24 mouse cellular contexts compared by ENCODE assay signal in genomic region chr6:107350503-107350902, GRCm38 (mm10).
A peak's percentile ranks its signal among the peaks of the same experiment; 100 is the strongest.
DNase-seq lines count a peak whose midpoint lies in the region; ATAC-seq and TF ChIP-seq lines count a peak whose summit lies in the region.
"Had no signal": no experiment of that assay in that cellular context is flagged by ENCODE, and none has a peak within 500 bp of the region (broad histone marks: within the 10 kb centered on the region; RNA-seq: fewer than 3 reads in every experiment).

No protein-coding gene starts in this region.

- no peaks in the 10 kb centered on the region for H3K27me3 ChIP-seq in embryonic facial prominence, embryonic 14.5 days (replicated peaks; ENCODE audit: control insufficient read depth, insufficient read depth, low read length)
- no peaks in the 10 kb centered on the region for H3K27me3 ChIP-seq in embryonic facial prominence, embryonic 10.5 days (replicated peaks; ENCODE audit: low read depth, poor library complexity, severe bottlenecking)
- no peaks in the 10 kb centered on the region for H3K27me3 ChIP-seq in hindbrain, postnatal 0 days (ENCODE audit: insufficient read depth, low read length)
- no peaks in the 10 kb centered on the region for H3K27me3 ChIP-seq in hindbrain, embryonic 10.5 days (ENCODE audit: insufficient read depth, poor library complexity, severe bottlenecking)
- H3K27me3 ChIP-seq in midbrain, embryonic 14.5 days (ENCODE audit: control insufficient read depth, insufficient read depth, low read length) = no peaks in the 10 kb centered on the region
- H3K27me3 ChIP-seq in midbrain, postnatal 0 days (ENCODE audit: insufficient read depth, low read length) = no peaks in the 10 kb centered on the region
- no peaks in the 10 kb centered on the region for H3K27me3 ChIP-seq in forebrain, postnatal 0 days (ENCODE audit: insufficient read depth, low read length)
- H3K27me3 ChIP-seq: embryonic facial prominence, embryonic 12.5 days; heart, embryonic 15.5 days; hindbrain, embryonic 15.5 days; Patski had no signal

- no peak overlapping the region for H3K4me2 ChIP-seq in embryonic facial prominence, embryonic 14.5 days (ENCODE audit: low read depth, low read length)
- no peak overlapping the region for H3K4me2 ChIP-seq in hindbrain, postnatal 0 days (ENCODE audit: low read depth, low read length)
- H3K4me2 ChIP-seq in midbrain, embryonic 14.5 days (ENCODE audit: low read length) = no peak overlapping the region
- no peak overlapping the region for H3K4me2 ChIP-seq in midbrain, postnatal 0 days (ENCODE audit: low read depth, low read length, poor library complexity, severe bottlenecking)
- H3K4me2 ChIP-seq in forebrain, postnatal 0 days (ENCODE audit: low read depth) = no peak overlapping the region
- H3K4me2 ChIP-seq: embryonic facial prominence, embryonic 12.5 days; heart, embryonic 11.5 days; heart, embryonic 15.5 days; hindbrain, embryonic 15.5 days had no signal

- no peaks in the 10 kb centered on the region for H3K36me3 ChIP-seq in embryonic facial prominence, embryonic 14.5 days (ENCODE audit: control insufficient read depth, insufficient read depth, low read length)
- H3K36me3 ChIP-seq in embryonic facial prominence, embryonic 10.5 days (replicated peaks) = no peaks in the 10 kb centered on the region
- H3K36me3 ChIP-seq in hindbrain, postnatal 0 days (ENCODE audit: insufficient read depth, low read length) = no peaks in the 10 kb centered on the region
- H3K36me3 ChIP-seq in hindbrain, embryonic 10.5 days = no peaks in the 10 kb centered on the region
- H3K36me3 ChIP-seq in midbrain, embryonic 14.5 days (ENCODE audit: control insufficient read depth, insufficient read depth, low read length) = no peaks in the 10 kb centered on the region
- H3K36me3 ChIP-seq in midbrain, postnatal 0 days (ENCODE audit: insufficient read depth, low read length) = no peaks in the 10 kb centered on the region
- no peaks in the 10 kb centered on the region for H3K36me3 ChIP-seq in forebrain, postnatal 0 days (ENCODE audit: insufficient read depth)
- H3K36me3 ChIP-seq: embryonic facial prominence, embryonic 12.5 days; heart, embryonic 15.5 days; hindbrain, embryonic 15.5 days had no signal

- no peak for TF ChIP-seq CTCF in hindbrain, postnatal 0 days (IDR thresholded peaks at IDR 0.05; ENCODE audit: low read depth)
- TF ChIP-seq CTCF in midbrain, postnatal 0 days (IDR thresholded peaks at IDR 0.05) = no peak
- no peak for TF ChIP-seq CTCF in forebrain, postnatal 0 days (IDR thresholded peaks at IDR 0.05; ENCODE audit: low read depth)
- no peak for TF ChIP-seq CTCF in gastrocnemius, adult 2 months (IDR thresholded peaks at IDR 0.05)

- H3K9ac ChIP-seq in embryonic facial prominence, embryonic 14.5 days (ENCODE audit: low read depth, low read length) = no peak overlapping the region
- H3K9ac ChIP-seq in hindbrain, postnatal 0 days (replicated peaks; ENCODE audit: low read length) = no peak overlapping the region
- H3K9ac ChIP-seq in midbrain, embryonic 14.5 days (replicated peaks; ENCODE audit: low read length) = no peak overlapping the region
- no peak overlapping the region for H3K9ac ChIP-seq in midbrain, postnatal 0 days (replicated peaks; ENCODE audit: low read length, poor library complexity, severe bottlenecking)
- H3K9ac ChIP-seq in forebrain, postnatal 0 days = no peak overlapping the region
- H3K9ac ChIP-seq: embryonic facial prominence, embryonic 12.5 days; heart, embryonic 15.5 days; hindbrain, embryonic 15.5 days had no signal

- H3K4me1 ChIP-seq in embryonic facial prominence, embryonic 14.5 days (ENCODE audit: control insufficient read depth, insufficient read depth, low read length) = no peaks in the 10 kb centered on the region
- no peaks in the 10 kb centered on the region for H3K4me1 ChIP-seq in embryonic facial prominence, embryonic 10.5 days
- no peaks in the 10 kb centered on the region for H3K4me1 ChIP-seq in hindbrain, postnatal 0 days (ENCODE audit: insufficient read depth, low read length)
- no peaks in the 10 kb centered on the region for H3K4me1 ChIP-seq in hindbrain, embryonic 10.5 days (replicated peaks)
- no peaks in the 10 kb centered on the region for H3K4me1 ChIP-seq in midbrain, embryonic 14.5 days (ENCODE audit: control insufficient read depth, insufficient read depth, low read length)
- no peaks in the 10 kb centered on the region for H3K4me1 ChIP-seq in midbrain, postnatal 0 days (ENCODE audit: insufficient read depth, low read length)
- H3K4me1 ChIP-seq in forebrain, postnatal 0 days (ENCODE audit: insufficient read depth) = no peaks in the 10 kb centered on the region
- H3K4me1 ChIP-seq: embryonic facial prominence, embryonic 12.5 days; heart, embryonic 15.5 days; hindbrain, embryonic 15.5 days had no signal

- intact Hi-C loops in gastrocnemius, adult 2 months (cut with DNase I) = no loop called here

- H3K4me3 ChIP-seq in embryonic facial prominence, embryonic 14.5 days (ENCODE audit: low read depth, low read length) = no peak overlapping the region
- no peak overlapping the region for H3K4me3 ChIP-seq in embryonic facial prominence, embryonic 10.5 days
- H3K4me3 ChIP-seq in hindbrain, postnatal 0 days (ENCODE audit: low read length) = no peak overlapping the region
- no peak overlapping the region for H3K4me3 ChIP-seq in hindbrain, embryonic 10.5 days
- H3K4me3 ChIP-seq in midbrain, embryonic 14.5 days (replicated peaks; ENCODE audit: low read depth, low read length) = no peak overlapping the region
- H3K4me3 ChIP-seq in midbrain, postnatal 0 days (ENCODE audit: low read depth, low read length) = no peak overlapping the region
- H3K4me3 ChIP-seq in forebrain, postnatal 0 days (ENCODE audit: low read depth, low read length) = no peak overlapping the region
- H3K4me3 ChIP-seq in gastrocnemius, adult 2 months = no peak overlapping the region
- H3K4me3 ChIP-seq: embryonic facial prominence, embryonic 12.5 days; heart, adult 2 months; heart, embryonic 15.5 days; hindbrain, embryonic 15.5 days had no signal

- ATAC-seq in embryonic facial prominence, embryonic 14.5 days (ENCODE audit: low read depth) = no peak
- ATAC-seq in hindbrain, postnatal 0 days = no peak
- no peak for ATAC-seq in midbrain, embryonic 14.5 days (ENCODE audit: low FRiP score, low TSS enrichment)
- no peak for ATAC-seq in midbrain, postnatal 0 days (ENCODE audit: low FRiP score)
- peak; percentile 87 for ATAC-seq in forebrain, postnatal 0 days
- ATAC-seq: activated CD4-positive, CD25-positive, alpha-beta regulatory T cell, adult 4 months; inflammation-experienced regulatory T-cells, adult 6 months; intestine, postnatal 0 days; Patski had no signal

- H3K27ac ChIP-seq in embryonic facial prominence, embryonic 14.5 days (replicated peaks; ENCODE audit: low read depth, low read length) = no peak overlapping the region
- H3K27ac ChIP-seq in embryonic facial prominence, embryonic 10.5 days (replicated peaks) = no peak overlapping the region
- H3K27ac ChIP-seq in hindbrain, postnatal 0 days = no peak overlapping the region
- no peak overlapping the region for H3K27ac ChIP-seq in hindbrain, embryonic 10.5 days
- no peak overlapping the region for H3K27ac ChIP-seq in midbrain, embryonic 14.5 days (replicated peaks; ENCODE audit: low read depth, low read length)
- H3K27ac ChIP-seq in midbrain, postnatal 0 days (ENCODE audit: low read depth, low read length) = no peak overlapping the region
- H3K27ac ChIP-seq in forebrain, postnatal 0 days (ENCODE audit: low read depth, low read length) = no peak overlapping the region
- H3K27ac ChIP-seq in gastrocnemius, adult 2 months = no peak overlapping the region
- H3K27ac ChIP-seq: embryonic facial prominence, embryonic 12.5 days; heart, adult 2 months; heart, embryonic 15.5 days; hindbrain, embryonic 15.5 days had no signal

- H3K9me3 ChIP-seq in embryonic facial prominence, embryonic 14.5 days (ENCODE audit: control insufficient read depth, low read length) = no peaks in the 10 kb centered on the region
- H3K9me3 ChIP-seq in embryonic facial prominence, embryonic 10.5 days = no peaks in the 10 kb centered on the region
- no peaks in the 10 kb centered on the region for H3K9me3 ChIP-seq in hindbrain, postnatal 0 days (ENCODE audit: low read length)
- no peaks in the 10 kb centered on the region for H3K9me3 ChIP-seq in hindbrain, embryonic 10.5 days
- H3K9me3 ChIP-seq in midbrain, embryonic 14.5 days (ENCODE audit: control insufficient read depth, low read length) = no peaks in the 10 kb centered on the region
- H3K9me3 ChIP-seq in midbrain, postnatal 0 days (ENCODE audit: low read length) = no peaks in the 10 kb centered on the region
- H3K9me3 ChIP-seq in forebrain, postnatal 0 days (ENCODE audit: low read length) = no peaks in the 10 kb centered on the region
- H3K9me3 ChIP-seq: embryonic facial prominence, embryonic 12.5 days; heart, embryonic 15.5 days; hindbrain, embryonic 15.5 days had no signal

- peak; percentile 15 for DNase-seq in embryonic facial prominence, embryonic 14.5 days (ENCODE audit: low spot score)
- no peak for DNase-seq in embryonic facial prominence, embryonic 10.5 days (ENCODE audit: low spot score)
- peak; percentile 6 for DNase-seq in hindbrain, postnatal 0 days (ENCODE audit: low spot score)
- DNase-seq in hindbrain, embryonic 10.5 days (ENCODE audit: low spot score) = no peak
- peak; percentile 9 for DNase-seq in midbrain, embryonic 14.5 days
- no peak for DNase-seq in midbrain, postnatal 0 days (ENCODE audit: low spot score)
- DNase-seq in forebrain, postnatal 0 days = peak; percentile 55
- no peak for DNase-seq in gastrocnemius, adult 2 months
- DNase-seq: adrenal gland, postnatal 14 days; cerebellum, adult 11-12 months; cerebellum, adult 9-10 months; embryo, embryonic 11 days; gastrocnemius, postnatal 14 days; heart, adult 2 months; heart, postnatal 14 days; kidney, adult 8-10 months had no signal

- WGBS in embryonic facial prominence, embryonic 14.5 days = 60% methylated on average over 4 of the region's 4 CpGs
- WGBS in embryonic facial prominence, embryonic 10.5 days = 83% methylated on average over 4 of the region's 4 CpGs
- WGBS in hindbrain, postnatal 0 days = 46% methylated on average over 4 of the region's 4 CpGs
- 85% methylated on average over 4 of the region's 4 CpGs for WGBS in hindbrain, embryonic 10.5 days
- 59% methylated on average over 4 of the region's 4 CpGs for WGBS in midbrain, embryonic 14.5 days
- WGBS in midbrain, postnatal 0 days = 46% methylated on average over 4 of the region's 4 CpGs
- WGBS in forebrain, postnatal 0 days = 42% methylated on average over 4 of the region's 4 CpGs

Comparison
In these comparisons a context has a peak if more than half of its experiments do, and no peak if none do; other contexts are left out.
1. DNase-seq: peak in embryonic facial prominence, embryonic 14.5 days (single experiment), hindbrain, postnatal 0 days (single experiment), midbrain, embryonic 14.5 days (single experiment) and forebrain, postnatal 0 days (single experiment); none in embryonic facial prominence, embryonic 10.5 days (single experiment), hindbrain, embryonic 10.5 days (single experiment), midbrain, postnatal 0 days (single experiment) and gastrocnemius, adult 2 months (single experiment).